Mouse (Mus musculus) MEL (cell line): Measurements from ENCODE around the gene Psap. TPM values are rescaled to one million over a fixed set of nuclear protein-coding genes. Genes with fewer than 3 reads are reported as not detected.
"Not testable (repeated sequence)": the region's sequence is repeated elsewhere in the genome, so short reads cannot be mapped to it uniquely, and the experiment has no call there.

Source experiments
- DNase-seq: peaks from one replicate; pipeline ENCODE4 v3.0.0; 2011; ENCODE audit warnings: low read depth, low spot score
- H3K27ac ChIP-seq: 2 replicates; pipeline ENCODE4 v1.5.1; 2012; ENCODE audit warnings: low read depth, mild to moderate bottlenecking, control low read depth, low read length, moderate library complexity; ENCODE audit not compliant: control insufficient read depth
- H3K27me3 ChIP-seq, 2 experiments: fragments of 150-350 bp in 1 of 2; sonication (generic) in 1 of 2; 2 replicates each; pipeline ENCODE4 v1.6.1; 2012; ENCODE audit warnings: low read length in 2 of 2, mild to moderate bottlenecking in 2 of 2, improper control_type of control experiment in 1 of 2, moderate library complexity in 1 of 2; ENCODE audit not compliant: insufficient read depth in 2 of 2, control insufficient read depth in 1 of 2
- H3K36me3 ChIP-seq, 2 experiments: 2 replicates each; pipeline ENCODE4 v1.6.1; 2012 to 2014; ENCODE audit warnings: low read length in 2 of 2, improper control_type of control experiment in 1 of 2, inconsistent platforms in 1 of 2, mild to moderate bottlenecking in 1 of 2; ENCODE audit not compliant: insufficient read depth in 2 of 2, control insufficient read depth in 1 of 2
- H3K4me1 ChIP-seq, 2 experiments: fragments of 150-350 bp in 1 of 2; sonication (generic) in 1 of 2; 2 replicates each; pipeline ENCODE4 v1.6.1; 2012; ENCODE audit warnings: low read length in 2 of 2, improper control_type of control experiment in 1 of 2, mild to moderate bottlenecking in 1 of 2; ENCODE audit not compliant: insufficient read depth in 2 of 2, control insufficient read depth in 1 of 2
- H3K4me3 ChIP-seq, 2 experiments: fragments of 150-350 bp in 1 of 2; sonication (generic) in 1 of 2; 2 replicates each; pipeline ENCODE4 v1.5.1; 2012; ENCODE audit warnings: low read depth in 2 of 2, low read length in 2 of 2, mild to moderate bottlenecking in 2 of 2, moderate library complexity in 2 of 2, control low read depth in 1 of 2, improper control_type of control experiment in 1 of 2; ENCODE audit not compliant: control insufficient read depth in 1 of 2, insufficient read depth in 1 of 2
- H3K79me2 ChIP-seq: 2 replicates; pipeline ENCODE4 v1.6.1; 2012; ENCODE audit warnings: mild to moderate bottlenecking, low read length, moderate library complexity; ENCODE audit not compliant: control insufficient read depth, poor library complexity, insufficient read depth
- H3K9ac ChIP-seq: 2 replicates; pipeline ENCODE4 v1.6.1; 2012; ENCODE audit warnings: low read depth, mild to moderate bottlenecking, control low read depth, low read length, moderate library complexity; ENCODE audit not compliant: control insufficient read depth, poor library complexity, severe bottlenecking
- H3K9me3 ChIP-seq: fragments of 150-350 bp; sonication (generic); replicated peaks from 2 replicates; pipeline ENCODE4 v1.6.1; 2012; ENCODE audit warnings: mild to moderate bottlenecking, low read length, improper control_type of control experiment, moderate library complexity; ENCODE audit not compliant: insufficient read depth
- CHD1 ChIP-seq: IDR thresholded peaks from 2 replicates; pipeline ENCODE4 v1.6.1; 2012; ENCODE audit warnings: low read depth, mild to moderate bottlenecking, inconsistent platforms, low read length, improper control_type of control experiment
- CTCF ChIP-seq, 3 experiments: IDR thresholded peaks in 2 of 3; conservative IDR thresholded peaks in 1 of 3; 2 replicates each; pipeline ENCODE4 v1.5.1; 2011 to 2012; ENCODE audit warnings: low read length in 3 of 3, low read depth in 2 of 3, mild to moderate bottlenecking in 2 of 3, improper control_type of control experiment in 1 of 3, inconsistent platforms in 1 of 3, mixed read lengths in 1 of 3, moderate library complexity in 1 of 3; ENCODE audit not compliant: control insufficient read depth in 1 of 3, insufficient read depth in 1 of 3, poor library complexity in 1 of 3, severe bottlenecking in 1 of 3
- E2F4 ChIP-seq: IDR thresholded peaks from 2 replicates; pipeline ENCODE4 v1.6.1; 2011; ENCODE audit warnings: low read depth, low read length, improper control_type of control experiment, borderline replicate concordance
- GABPA ChIP-seq: IDR thresholded peaks from 2 replicates; pipeline ENCODE4 v1.6.1; 2012; ENCODE audit warnings: low read depth, mild to moderate bottlenecking, inconsistent platforms, low read length, improper control_type of control experiment, moderate library complexity
- MAFK ChIP-seq: IDR thresholded peaks from 2 replicates; pipeline ENCODE4 v1.6.1; 2011; ENCODE audit warnings: low read depth, mild to moderate bottlenecking, low read length, improper control_type of control experiment, borderline replicate concordance
- MEF2A ChIP-seq: IDR thresholded peaks from 2 replicates; pipeline ENCODE4 v1.6.1; 2014; ENCODE audit warnings: low read depth, mild to moderate bottlenecking, inconsistent platforms, low read length, improper control_type of control experiment; ENCODE audit not compliant: poor library complexity, insufficient replicate concordance, severe bottlenecking; ENCODE audit errors: extremely low read depth
- MXI1 ChIP-seq: IDR thresholded peaks from 2 replicates; pipeline ENCODE4 v1.6.1; 2011; ENCODE audit warnings: mild to moderate bottlenecking, low read depth, low read length, improper control_type of control experiment
- MYB ChIP-seq: IDR thresholded peaks from 2 replicates; pipeline ENCODE4 v1.6.1; 2011; ENCODE audit warnings: mild to moderate bottlenecking, low read depth, low read length, improper control_type of control experiment
- NELFE ChIP-seq: IDR thresholded peaks from 2 replicates; pipeline ENCODE4 v1.6.1; 2011; ENCODE audit warnings: low read depth, low read length, improper control_type of control experiment
- NRF1 ChIP-seq: IDR thresholded peaks from 2 replicates; pipeline ENCODE4 v1.6.1; 2014; ENCODE audit warnings: low read depth, mild to moderate bottlenecking, inconsistent platforms, low read length, improper control_type of control experiment, moderate library complexity; ENCODE audit not compliant: poor library complexity, insufficient read depth, severe bottlenecking
- POLR2A ChIP-seq, 2 experiments: IDR thresholded peaks; 2 replicates each; pipeline ENCODE4 v1.6.1; 2011 to 2012; ENCODE audit warnings: low read length in 2 of 2, mild to moderate bottlenecking in 2 of 2, control low read depth in 1 of 2, improper control_type of control experiment in 1 of 2, low read depth in 1 of 2, moderate library complexity in 1 of 2; ENCODE audit not compliant: control insufficient read depth in 1 of 2, insufficient read depth in 1 of 2, poor library complexity in 1 of 2
- RAD21 ChIP-seq: IDR thresholded peaks from 2 replicates; pipeline ENCODE4 v1.6.1; 2011; ENCODE audit warnings: mild to moderate bottlenecking, low read depth, low read length, improper control_type of control experiment
- SMC3 ChIP-seq: IDR thresholded peaks from 2 replicates; pipeline ENCODE4 v1.6.1; 2011; ENCODE audit warnings: low read depth, low read length, improper control_type of control experiment
- TBP ChIP-seq: IDR thresholded peaks from 2 replicates; pipeline ENCODE4 v1.8.0; 2011; ENCODE audit warnings: low read depth, low read length, improper control_type of control experiment
- TCF12 ChIP-seq: IDR thresholded peaks from 2 replicates; pipeline ENCODE4 v1.6.1; 2014; ENCODE audit warnings: low read depth, mild to moderate bottlenecking, inconsistent platforms, low read length, improper control_type of control experiment, moderate library complexity
- UBTF ChIP-seq: IDR thresholded peaks from 2 replicates; pipeline ENCODE4 v1.6.1; 2012; ENCODE audit warnings: low read depth, mild to moderate bottlenecking, inconsistent platforms, low read length, improper control_type of control experiment, moderate library complexity, borderline replicate concordance; ENCODE audit not compliant: insufficient read depth
- USF2 ChIP-seq, 2 experiments: IDR thresholded peaks; 2 replicates each; pipeline ENCODE4 v1.6.1; 2011 to 2012; ENCODE audit warnings: improper control_type of control experiment in 2 of 2, low read length in 2 of 2, borderline replicate concordance in 1 of 2, inconsistent platforms in 1 of 2, low read depth in 1 of 2, mild to moderate bottlenecking in 1 of 2; ENCODE audit not compliant: insufficient read depth in 1 of 2
- ZC3H11A ChIP-seq: IDR thresholded peaks from 2 replicates; pipeline ENCODE4 v1.6.1; 2012; ENCODE audit warnings: low read depth, mild to moderate bottlenecking, inconsistent platforms, low read length, improper control_type of control experiment
- ZKSCAN1 ChIP-seq: IDR thresholded peaks from 2 replicates; pipeline ENCODE4 v1.6.1; 2012; ENCODE audit warnings: low read depth, mild to moderate bottlenecking, inconsistent platforms, low read length, improper control_type of control experiment, moderate library complexity
- ZNF384 ChIP-seq: IDR thresholded peaks from 2 replicates; pipeline ENCODE4 v1.6.1; 2012; ENCODE audit warnings: low read depth, mild to moderate bottlenecking, inconsistent platforms, low read length, improper control_type of control experiment
- polyA plus RNA-seq, 2 experiments: library from polyadenylated mRNA; stranded (reverse) in 1 of 2; unstranded in 1 of 2; fragments of >175 nt in 1 of 2; fragments of >200 nt in 1 of 2; gene quantifications; 2 replicates each; pipeline versions ENCODE4 v1.2.1 to v1.2.4; 2012; ENCODE audit warnings: low replicate concordance in 2 of 2, low read depth in 1 of 2; ENCODE audit not compliant: insufficient read length in 2 of 2, insufficient read depth in 1 of 2, missing spikeins in 1 of 2
- total RNA-seq: library from RNA; depleted of rRNA; stranded (reverse); fragments of 300-350 nt; gene quantifications from 2 replicates; pipeline ENCODE4 v1.2.3, GENCODE M21; 2012

Gene Psap
- total and polyA plus RNA-seq, 3 experiments, result 56.8 to 153 (median 106) TPM

DNA sequence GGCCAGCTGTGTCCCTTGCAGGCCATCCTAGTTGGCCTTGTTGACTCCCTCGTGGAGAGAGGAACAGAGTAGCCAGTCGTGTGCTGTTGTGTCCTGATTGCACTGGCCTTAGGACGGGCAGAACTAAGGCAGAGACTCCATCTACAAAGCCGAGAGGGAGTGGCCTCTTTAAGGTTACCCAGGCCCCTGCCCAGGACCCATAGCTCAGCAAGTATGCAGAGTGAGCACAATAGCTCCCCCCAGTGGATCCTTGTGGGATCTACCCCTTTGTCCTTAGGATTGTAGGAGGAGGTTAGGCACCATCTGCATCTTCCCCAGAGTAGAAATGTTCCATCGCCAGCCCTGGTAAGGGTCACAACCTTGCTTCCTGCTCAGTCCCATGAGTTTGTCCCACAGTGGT lies 30.9 kb upstream of the Psap start:
- peak; percentile 77 for DNase-seq
- H3K9ac ChIP-seq, result no peak overlapping the region
- no peaks in the 10 kb centered on the region for H3K9me3 ChIP-seq
- no peaks in the 10 kb centered on the region for H3K79me2 ChIP-seq
- no peak overlapping the region for H3K4me3 ChIP-seq
- no peak overlapping the region for H3K27ac ChIP-seq
- no peaks in the 10 kb centered on the region for H3K27me3 ChIP-seq
- no peaks in the 10 kb centered on the region; a peak in 1 of 4 replicates for H3K4me1 ChIP-seq
- TF ChIP-seq SMC3 (peak; percentile 49), MAFK (no peak), MEF2A (no peak), ZKSCAN1 (no peak), RAD21 (peak; percentile 25), CTCF (IDR thresholded peaks at IDR 0.05 in 2 of 3, conservative IDR thresholded peaks at IDR 0.05 in 1 of 3; ENCODE audit: control insufficient read depth in 1 of 3, insufficient read depth in 1 of 3, low read depth in 2 of 3, low read length in 3 of 3, poor library complexity in 1 of 3, severe bottlenecking in 1 of 3) (peak; percentile 67 to 87 (median 76)), TCF12 (no peak), TBP (no peak)
- no peaks in the 10 kb centered on the region for H3K36me3 ChIP-seq

DNA sequence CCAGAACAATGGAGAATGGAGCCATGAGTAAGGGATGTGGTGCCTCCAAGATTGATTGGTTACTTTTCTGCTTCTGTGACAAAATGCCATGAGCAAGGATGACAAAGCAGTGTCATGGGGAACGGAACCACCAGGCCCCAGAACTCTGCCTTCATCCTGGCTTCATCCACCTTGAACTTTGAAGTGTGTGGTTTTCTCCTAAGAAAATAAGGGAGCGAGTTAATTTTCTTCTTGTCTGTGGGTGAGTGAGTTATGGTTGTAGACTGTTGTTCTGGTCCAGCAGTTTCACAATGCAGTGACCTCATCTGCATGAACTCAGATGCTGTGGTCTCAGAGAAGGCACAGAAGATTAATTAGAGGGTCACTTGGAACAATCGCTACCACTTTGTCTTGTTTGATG lies 29.1 kb upstream of the Psap start:
- H3K4me3 ChIP-seq, DNase-seq, H3K27ac ChIP-seq, H3K36me3 ChIP-seq, H3K4me1 ChIP-seq, H3K79me2 ChIP-seq, H3K27me3 ChIP-seq, H3K9me3 ChIP-seq, H3K9ac ChIP-seq: not testable (repeated sequence)

DNA sequence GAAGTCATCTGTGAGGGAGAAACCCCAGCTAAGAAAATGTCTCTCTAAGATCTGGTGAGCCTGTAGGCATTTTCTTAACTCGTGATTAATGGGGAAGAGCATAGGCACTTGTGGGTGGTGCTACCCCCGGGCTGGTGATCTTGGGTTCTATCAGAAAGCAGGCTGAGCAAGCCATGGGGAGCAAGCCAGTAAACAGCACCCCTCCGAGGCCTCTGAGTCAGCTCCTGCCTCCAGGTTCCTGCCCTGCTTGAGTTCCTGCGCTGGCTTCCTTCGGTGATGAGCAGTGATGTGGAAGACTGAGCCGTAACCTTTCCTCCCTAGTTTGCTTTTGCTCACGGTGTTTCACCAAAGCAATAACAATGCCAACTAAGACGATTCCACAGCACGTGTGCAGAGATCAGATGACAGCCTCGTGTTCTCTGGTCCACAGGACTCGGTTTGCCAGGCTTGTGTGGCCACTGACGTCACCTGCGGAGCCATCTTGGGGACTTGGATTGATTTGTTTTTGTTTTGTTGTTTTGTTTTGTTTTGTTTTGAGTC lies 26.9 kb upstream of the Psap start:
- H3K9me3 ChIP-seq, result no peaks in the 10 kb centered on the region
- no peak overlapping the region for H3K4me3 ChIP-seq
- no peak for DNase-seq
- no peaks in the 10 kb centered on the region for H3K79me2 ChIP-seq
- H3K27me3 ChIP-seq, result no peaks in the 10 kb centered on the region
- no peaks in the 10 kb centered on the region for H3K36me3 ChIP-seq
- TF ChIP-seq ZNF384 (no peak), NRF1 (no peak), GABPA (no peak), ZC3H11A (no peak), MEF2A (no peak), NELFE (no peak), TBP (no peak), POLR2A (IDR thresholded peaks at IDR 0.05; ENCODE audit: control insufficient read depth in 1 of 2, insufficient read depth in 1 of 2, low read depth in 1 of 2, low read length in 2 of 2, poor library complexity in 1 of 2) (no peak), ZKSCAN1 (no peak), CHD1 (no peak), UBTF (no peak), RAD21 (no peak), E2F4 (no peak), MXI1 (no peak), USF2 (IDR thresholded peaks at IDR 0.05; ENCODE audit: borderline replicate concordance in 1 of 2, insufficient read depth in 1 of 2, low read depth in 1 of 2, low read length in 2 of 2) (no peak), MYB (no peak), CTCF (IDR thresholded peaks at IDR 0.05 in 2 of 3, conservative IDR thresholded peaks at IDR 0.05 in 1 of 3; ENCODE audit: control insufficient read depth in 1 of 3, insufficient read depth in 1 of 3, low read depth in 2 of 3, low read length in 3 of 3, poor library complexity in 1 of 3, severe bottlenecking in 1 of 3) (no peak)
- no peak overlapping the region for H3K9ac ChIP-seq
- no peaks in the 10 kb centered on the region; a peak in 1 of 4 replicates for H3K4me1 ChIP-seq
- no peak overlapping the region for H3K27ac ChIP-seq
